ENCODE assay signal across 13 mouse cellular contexts in genomic region chr8:91995407-91996144, GRCm38 (mm10).
A peak's percentile ranks its signal among the peaks of the same experiment; 100 is the strongest.
DNase-seq lines count a peak whose midpoint lies in the region; ATAC-seq and TF ChIP-seq lines count a peak whose summit lies in the region.
"Had no signal": no experiment of that assay in that cellular context is flagged by ENCODE, and none has a peak within 500 bp of the region (broad histone marks: within the 10 kb centered on the region; RNA-seq: fewer than 3 reads in every experiment).

No protein-coding gene starts in this region.

- H3K4me1 ChIP-seq in limb, embryonic 13.5 days: peaks cover 26% of the 10 kb centered on the region
- peaks cover 55% of the 10 kb centered on the region for H3K4me1 ChIP-seq in limb, embryonic 10.5 days
- H3K4me1 ChIP-seq in hindbrain, embryonic 12.5 days: peaks cover 74% of the 10 kb centered on the region
- H3K4me1 ChIP-seq in midbrain, embryonic 13.5 days (replicated peaks): peaks cover 71% of the 10 kb centered on the region
- H3K4me1 ChIP-seq in liver, postnatal 0 days (ENCODE audit: insufficient read depth): no peaks in the 10 kb centered on the region

- H3K9me3 ChIP-seq in limb, embryonic 13.5 days: peaks cover 9% of the 10 kb centered on the region
- no peaks in the 10 kb centered on the region for H3K9me3 ChIP-seq in limb, embryonic 10.5 days (replicated peaks)
- H3K9me3 ChIP-seq in hindbrain, embryonic 12.5 days (replicated peaks): 0 out of 2 replicates have a peak, but pooled peaks cover 6% of the 10 kb centered on the region
- peaks cover 5% of the 10 kb centered on the region; the same call in 1 of the 2 replicates for H3K9me3 ChIP-seq in midbrain, embryonic 13.5 days
- 0 out of 2 replicates have a peak, but pooled peaks cover 3% of the 10 kb centered on the region for H3K9me3 ChIP-seq in liver, postnatal 0 days (ENCODE audit: low read length)

- no peaks in the 10 kb centered on the region for H3K36me3 ChIP-seq in limb, embryonic 13.5 days
- no peaks in the 10 kb centered on the region for H3K36me3 ChIP-seq in limb, embryonic 10.5 days
- H3K36me3 ChIP-seq in hindbrain, embryonic 12.5 days: no peaks in the 10 kb centered on the region
- no peaks in the 10 kb centered on the region for H3K36me3 ChIP-seq in midbrain, embryonic 13.5 days
- no peaks in the 10 kb centered on the region for H3K36me3 ChIP-seq in liver, postnatal 0 days (replicated peaks; ENCODE audit: insufficient read depth, low read length)
- H3K36me3 ChIP-seq: heart, embryonic 15.5 days had no signal

- no peak for TF ChIP-seq CTCF in liver, postnatal 0 days (IDR thresholded peaks at IDR 0.05; ENCODE audit: low read depth)

- H3K4me2 ChIP-seq in limb, embryonic 13.5 days (replicated peaks): no peak overlapping the region
- no peak overlapping the region for H3K4me2 ChIP-seq in hindbrain, embryonic 12.5 days (replicated peaks)
- no peak overlapping the region for H3K4me2 ChIP-seq in midbrain, embryonic 13.5 days (replicated peaks)
- no peak overlapping the region for H3K4me2 ChIP-seq in liver, postnatal 0 days (ENCODE audit: low read depth, low read length)
- H3K4me2 ChIP-seq: heart, embryonic 15.5 days had no signal

- peaks cover 99% of the 10 kb centered on the region for H3K27me3 ChIP-seq in limb, embryonic 13.5 days
- H3K27me3 ChIP-seq in limb, embryonic 10.5 days (ENCODE audit: low read depth, poor library complexity, severe bottlenecking): peaks cover 100% of the 10 kb centered on the region
- H3K27me3 ChIP-seq in hindbrain, embryonic 12.5 days: no peaks in the 10 kb centered on the region
- H3K27me3 ChIP-seq in midbrain, embryonic 13.5 days: no peaks in the 10 kb centered on the region
- H3K27me3 ChIP-seq in liver, postnatal 0 days (ENCODE audit: insufficient read depth, low read length): 0 out of 2 replicates have a peak, but pooled peaks cover 11% of the 10 kb centered on the region

- no peak overlapping the region for H3K27ac ChIP-seq in limb, embryonic 13.5 days
- no peak overlapping the region for H3K27ac ChIP-seq in limb, embryonic 10.5 days
- H3K27ac ChIP-seq in hindbrain, embryonic 12.5 days: peak overlapping the region; percentile 82
- H3K27ac ChIP-seq in midbrain, embryonic 13.5 days: peak overlapping the region; percentile 86
- H3K27ac ChIP-seq in liver, postnatal 0 days (ENCODE audit: low read depth): no peak overlapping the region
- H3K27ac ChIP-seq: heart, embryonic 15.5 days; macrophage had no signal

- TF ChIP-seq EP300 in liver, postnatal 0 days (IDR thresholded peaks at IDR 0.05; ENCODE audit: low read depth): no peak

- H3K4me3 ChIP-seq in limb, embryonic 13.5 days: no peak overlapping the region
- H3K4me3 ChIP-seq in limb, embryonic 10.5 days: no peak overlapping the region
- H3K4me3 ChIP-seq in hindbrain, embryonic 12.5 days: no peak overlapping the region
- no peak overlapping the region for H3K4me3 ChIP-seq in midbrain, embryonic 13.5 days (replicated peaks)
- H3K4me3 ChIP-seq in liver, postnatal 0 days (ENCODE audit: low read depth, low read length): no peak overlapping the region
- H3K4me3 ChIP-seq: heart, embryonic 15.5 days had no signal

- no peak overlapping the region for H3K9ac ChIP-seq in limb, embryonic 13.5 days
- no peak overlapping the region for H3K9ac ChIP-seq in hindbrain, embryonic 12.5 days
- H3K9ac ChIP-seq in midbrain, embryonic 13.5 days (replicated peaks): no peak overlapping the region
- H3K9ac ChIP-seq in liver, postnatal 0 days (replicated peaks): no peak overlapping the region
- H3K9ac ChIP-seq: heart, embryonic 15.5 days had no signal

- WGBS in limb, embryonic 13.5 days: 43% methylated on average over 9 of the region's 9 CpGs
- 68% methylated on average over 9 of the region's 9 CpGs for WGBS in limb, embryonic 10.5 days
- 23% methylated on average over 9 of the region's 9 CpGs for WGBS in hindbrain, embryonic 12.5 days
- 12% methylated on average over 9 of the region's 9 CpGs for WGBS in midbrain, embryonic 13.5 days
- 73% methylated on average over 9 of the region's 9 CpGs for WGBS in liver, postnatal 0 days (ENCODE audit: insufficient replicate concordance)

- no peak for DNase-seq in limb, embryonic 10.5 days (ENCODE audit: low spot score)
- DNase-seq in retina, postnatal 1 day: peak; percentile 79
- no peak for DNase-seq in liver, postnatal 0 days
- DNase-seq: cerebellum, adult 2 months; layer of hippocampus, postnatal 36 days; right cerebral cortex, postnatal 14 days had no signal

- peak; percentile 68 for ATAC-seq in limb, embryonic 13.5 days (ENCODE audit: low FRiP score, low read depth)
- no peak for ATAC-seq in hindbrain, embryonic 12.5 days (ENCODE audit: low FRiP score)
- no peak for ATAC-seq in midbrain, embryonic 13.5 days
- no peak for ATAC-seq in cerebellum, adult (ENCODE audit: insufficient number of reproducible peaks, low FRiP score, low TSS enrichment)
- no peak for ATAC-seq in liver, postnatal 0 days
- ATAC-seq: CD4-positive, CD25-positive, alpha-beta regulatory T cell, adult 4 months had no signal

Comparison
In these comparisons a context has a peak if more than half of its experiments do, and no peak if none do; other contexts are left out.
1. H3K27ac ChIP-seq: peak in hindbrain, embryonic 12.5 days (single experiment) and midbrain, embryonic 13.5 days (single experiment); none in limb, embryonic 13.5 days (single experiment), limb, embryonic 10.5 days (single experiment) and liver, postnatal 0 days (single experiment).